Mouse (Mus musculus) C2C12 (cell line): ENCODE measurements at regions not wholly inside any gene's neighbourhood (a gene's known extent, or its start where the extent isn't known, plus 50 kb on each side); places are given as distances from the start of the nearest gene placed in this dataset.

Experiments
- CEBPB ChIP-seq: IDR thresholded peaks from one replicate; pipeline ENCODE4 v1.6.1; 2011; ENCODE audit warnings: low read depth, mild to moderate bottlenecking, control low read depth, moderate library complexity
- CTCF ChIP-seq: IDR thresholded peaks from one replicate; pipeline ENCODE4 v1.5.1; 2011; ENCODE audit not compliant: control insufficient read depth, insufficient read depth, insufficient read length
- USF1 ChIP-seq: IDR thresholded peaks from one replicate; pipeline ENCODE4 v1.6.1; 2011; ENCODE audit warnings: low read depth, mild to moderate bottlenecking, control low read depth, moderate library complexity

DNA sequence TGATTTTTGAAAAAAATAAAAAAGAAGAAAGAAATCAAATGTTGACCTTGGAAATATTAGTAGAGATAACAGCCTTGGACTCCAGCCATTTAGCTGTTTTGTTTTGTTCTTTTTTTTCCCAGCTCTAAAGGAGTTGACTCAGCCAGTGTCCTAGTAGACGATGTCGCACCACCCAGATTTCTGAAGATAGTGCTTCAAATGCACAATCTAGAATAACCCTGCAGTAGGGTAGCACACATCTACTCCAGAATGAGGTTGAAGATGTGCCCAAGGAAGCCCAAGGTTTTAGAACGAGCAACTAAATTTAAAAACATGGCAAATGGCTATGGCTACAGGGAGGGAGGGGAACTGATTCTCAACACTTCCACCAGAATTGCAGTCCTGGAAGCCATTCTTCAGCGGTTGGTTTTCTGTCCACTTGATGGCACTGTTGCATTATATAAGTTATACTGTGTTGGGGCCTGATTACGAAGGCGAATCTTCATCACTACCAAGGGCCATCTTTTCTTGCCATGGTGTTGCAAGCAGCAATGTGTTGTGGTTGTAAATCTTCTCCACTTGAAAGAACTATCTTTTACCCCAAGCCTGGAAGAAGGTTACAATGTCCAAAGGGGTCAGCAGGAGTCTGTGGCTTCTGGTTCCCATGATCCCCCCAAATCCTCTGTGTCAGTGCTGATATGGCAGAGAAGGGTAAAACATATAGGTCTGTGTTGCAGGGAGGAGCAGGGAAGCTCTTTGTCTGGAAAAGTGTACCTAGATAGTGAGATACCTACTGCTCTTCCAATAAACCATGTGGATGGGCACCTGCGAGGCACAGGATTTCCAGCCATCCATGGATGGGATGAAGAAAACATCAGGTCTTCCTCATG, 330.6 kb downstream of the Zfp619 start:
- TF ChIP-seq CTCF, result no peak
- TF ChIP-seq USF1, result no peak
- TF ChIP-seq CEBPB, result no peak
